Mouse (Mus musculus): Measurements from ENCODE around the gene Lrmp.

- no peak for TF ChIP-seq MAZ (IDR thresholded peaks at IDR 0.05; ENCODE audit: low read depth, low read length)
- TF ChIP-seq CTCF (IDR thresholded peaks at IDR 0.05 in 2 of 3, conservative IDR thresholded peaks at IDR 0.05 in 1 of 3; ENCODE audit: control insufficient read depth in 1 of 3, insufficient read depth in 1 of 3, low read depth in 2 of 3, low read length in 3 of 3, poor library complexity in 1 of 3, severe bottlenecking in 1 of 3) = no peak
- no peak for TF ChIP-seq HCFC1 (IDR thresholded peaks at IDR 0.05; ENCODE audit: low read depth, low read length)
- TF ChIP-seq USF1 (IDR thresholded peaks at IDR 0.05; ENCODE audit: low read depth, low read length) = no peak
Observed at GRCm38 (mm10) chr6:145114561-145114960, 892 bp upstream of the Lrmp start.

All from MEL (cell line).